Mouse (Mus musculus) layer of hippocampus, adult 9-11 months (tissue): ENCODE results near the gene U2surp.

Source experiments
- DNase-seq: peaks from one replicate; pipeline ENCODE4 v3.0.0; 2022

Gene U2surp

DNA sequence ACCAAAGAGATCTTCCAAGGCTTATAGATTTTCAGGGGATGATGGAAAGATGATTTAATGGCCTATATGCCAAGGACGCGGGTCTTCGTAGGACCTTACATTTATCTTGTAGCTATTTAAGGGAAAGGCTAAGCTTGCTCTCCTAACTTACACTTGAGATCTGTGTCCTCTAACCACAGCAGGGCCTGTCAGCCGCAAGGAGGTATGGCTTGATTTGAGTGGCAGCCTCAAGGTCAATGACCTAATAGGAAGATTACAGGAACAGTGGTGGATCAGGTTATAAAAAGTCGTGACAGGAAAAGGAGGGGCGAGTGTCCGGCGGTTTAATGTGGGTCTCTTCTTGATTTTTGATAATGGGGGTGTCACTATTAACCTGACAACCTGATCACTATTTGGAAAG is 61.2 kb downstream of the U2surp start:
- DNase-seq, result no peak

DNA sequence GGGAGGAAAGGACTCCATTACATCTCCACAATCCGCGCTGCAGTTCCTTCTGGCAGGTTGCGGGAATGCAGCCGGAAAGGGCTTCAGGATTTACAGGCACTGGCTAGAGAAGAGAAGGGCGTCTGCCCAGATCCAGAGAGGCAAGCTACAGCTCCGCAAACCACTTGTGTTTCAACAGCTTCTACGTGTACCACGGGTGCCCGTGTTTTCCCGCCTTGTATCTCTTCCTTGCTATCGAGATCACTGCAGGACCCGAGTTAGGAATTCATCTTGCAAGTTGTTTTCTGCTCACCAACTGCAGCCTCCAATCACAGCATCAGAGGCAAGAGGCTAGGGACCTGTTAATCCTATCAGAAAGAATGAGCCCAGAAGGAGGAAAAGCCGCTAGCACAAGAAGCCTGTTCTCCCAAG is 69.5 kb downstream of the U2surp start:
- DNase-seq, result peak; percentile 16

DNA sequence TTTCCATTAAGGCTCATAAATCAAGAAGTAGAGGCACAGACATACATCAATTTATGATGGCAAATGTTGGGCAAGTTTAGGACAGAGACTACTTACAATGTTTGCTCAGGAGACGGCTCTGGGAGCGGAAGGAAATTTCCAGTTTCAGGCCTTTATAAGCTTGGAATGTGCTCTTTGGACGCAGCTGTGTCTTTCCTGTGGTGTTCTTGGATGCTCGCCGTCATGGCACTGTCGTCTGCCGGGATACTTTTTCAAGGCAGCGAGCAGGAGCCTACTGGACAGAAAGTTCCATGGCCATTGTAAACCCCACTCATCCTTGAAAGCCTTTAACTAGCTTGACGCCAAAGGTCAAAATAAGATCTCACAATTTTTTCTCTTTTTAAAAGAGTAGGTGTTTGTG is 73.9 kb downstream of the U2surp start:
- DNase-seq, result no peak

GRCm38 (mm10) chr9:95436294-95436613 is 75.5 kb downstream of the U2surp start:
- no peak for DNase-seq

DNA sequence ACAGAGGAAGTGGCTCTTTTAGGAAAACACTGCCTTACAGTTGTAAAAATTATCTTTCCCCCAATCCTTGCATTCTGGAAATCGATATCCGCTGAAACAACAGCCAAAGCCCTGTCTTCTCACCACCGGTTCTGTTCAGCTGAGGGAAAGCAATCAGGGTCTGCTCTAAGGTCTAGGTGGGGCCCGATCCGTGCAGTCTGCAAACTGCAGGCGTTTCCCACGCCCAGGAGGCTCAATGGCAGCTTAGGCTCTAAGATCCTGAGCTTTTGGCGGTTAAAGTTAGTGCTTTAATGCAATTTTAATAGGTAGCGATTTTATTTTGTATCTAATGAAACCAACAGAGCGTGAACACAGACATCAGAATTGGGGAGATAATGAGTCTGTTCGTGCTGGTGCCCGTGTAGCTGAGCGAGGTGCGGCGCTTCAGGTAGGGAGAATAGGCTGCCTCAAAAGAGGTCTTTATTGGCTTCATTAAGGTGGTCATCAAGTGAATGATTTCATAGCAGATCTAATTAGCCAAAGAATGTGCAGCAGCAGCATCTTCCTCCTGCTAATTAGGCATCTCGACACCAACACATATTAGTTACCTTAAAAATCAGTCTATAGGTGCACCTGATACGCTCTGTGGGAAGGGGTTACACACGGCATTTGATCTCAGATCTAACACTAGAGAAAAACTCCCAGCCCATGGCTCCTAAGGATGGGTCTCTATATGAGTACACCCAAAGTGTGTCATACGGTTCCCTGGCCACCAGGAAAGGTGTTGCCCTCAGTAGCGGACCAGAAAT is 76.1 kb downstream of the U2surp start:
- DNase-seq, result no peak

- no peak for DNase-seq
These were observed 83.5 kb downstream of the U2surp start for GRCm38 (mm10) chr9:95428277-95428676.

GRCm38 (mm10) chr9:95413911-95414310 is 97.9 kb downstream of the U2surp start:
- no peak for DNase-seq

DNA sequence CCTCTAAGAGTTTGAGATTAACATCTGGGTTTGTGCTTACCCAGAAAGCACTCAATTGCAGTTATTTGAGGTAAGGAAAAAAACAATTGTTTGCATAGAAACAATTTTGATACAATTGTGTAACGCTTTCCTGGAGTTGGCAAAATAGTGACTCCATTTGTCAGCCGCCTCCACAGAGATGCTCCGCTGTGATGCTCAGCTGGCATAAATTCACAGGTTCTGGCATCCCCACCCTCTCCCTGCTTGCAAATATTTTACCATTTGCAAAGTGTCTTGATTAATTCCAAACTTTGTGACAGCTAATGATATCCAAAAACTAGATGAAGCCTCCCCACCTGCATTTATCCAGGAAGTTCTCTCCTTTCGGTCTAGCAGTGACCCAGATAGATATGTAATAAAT is 99.7 kb downstream of the U2surp start:
- DNase-seq, result peak; percentile 63

DNA sequence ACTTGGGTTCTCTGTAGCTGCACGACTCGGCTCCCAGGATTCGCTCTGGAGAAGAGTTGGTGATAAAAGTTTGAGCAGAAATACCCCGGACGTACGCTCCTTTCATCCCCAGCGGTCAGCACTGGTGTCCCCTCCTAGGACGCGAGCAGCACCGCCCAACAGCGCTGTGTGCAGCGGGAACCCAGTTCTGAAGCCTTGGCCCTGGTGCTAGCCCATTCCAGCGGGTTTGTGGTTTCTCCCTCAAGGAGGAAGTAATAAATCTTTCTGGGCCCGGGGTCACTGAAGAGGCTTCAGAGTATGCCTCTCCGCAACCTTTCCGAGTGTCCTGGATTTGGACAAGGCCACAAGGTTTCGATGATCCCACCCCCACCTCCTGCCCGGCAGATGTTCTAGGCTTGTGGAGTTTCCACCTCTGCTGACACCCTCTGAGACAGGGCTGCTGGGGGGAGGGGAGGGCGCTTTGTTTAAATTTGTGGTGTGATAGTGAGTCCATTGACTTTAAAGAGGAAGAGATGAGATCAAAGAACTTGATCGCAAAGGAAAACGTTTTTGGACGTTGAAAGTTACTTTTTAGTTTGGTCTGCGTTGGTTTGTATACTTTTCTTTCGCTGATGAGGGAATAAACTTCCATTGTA is 104.1 kb downstream of the U2surp start:
- no peak for DNase-seq
